Mouse (Mus musculus) MEL (cell line): ENCODE measurements around the gene Unc13b. TPM values are rescaled to one million over a fixed set of nuclear protein-coding genes. Genes with fewer than 3 reads are reported as not detected.
A peak's percentile ranks its signal among the peaks of the same experiment; 100 is the strongest.

Source experiments
- DNase-seq: peaks from one replicate; pipeline ENCODE4 v3.0.0; 2011; ENCODE audit warnings: low read depth, low spot score
- H3K27ac ChIP-seq: 2 replicates; pipeline ENCODE4 v1.5.1; 2012; ENCODE audit warnings: low read depth, mild to moderate bottlenecking, control low read depth, low read length, moderate library complexity; ENCODE audit not compliant: control insufficient read depth
- H3K27me3 ChIP-seq, 2 experiments: fragments of 150-350 bp in 1 of 2; sonication (generic) in 1 of 2; 2 replicates each; pipeline ENCODE4 v1.6.1; 2012; ENCODE audit warnings: low read length in 2 of 2, mild to moderate bottlenecking in 2 of 2, improper control_type of control experiment in 1 of 2, moderate library complexity in 1 of 2; ENCODE audit not compliant: insufficient read depth in 2 of 2, control insufficient read depth in 1 of 2
- H3K36me3 ChIP-seq, 2 experiments: 2 replicates each; pipeline ENCODE4 v1.6.1; 2012 to 2014; ENCODE audit warnings: low read length in 2 of 2, improper control_type of control experiment in 1 of 2, inconsistent platforms in 1 of 2, mild to moderate bottlenecking in 1 of 2; ENCODE audit not compliant: insufficient read depth in 2 of 2, control insufficient read depth in 1 of 2
- H3K4me1 ChIP-seq, 2 experiments: fragments of 150-350 bp in 1 of 2; sonication (generic) in 1 of 2; 2 replicates each; pipeline ENCODE4 v1.6.1; 2012; ENCODE audit warnings: low read length in 2 of 2, improper control_type of control experiment in 1 of 2, mild to moderate bottlenecking in 1 of 2; ENCODE audit not compliant: insufficient read depth in 2 of 2, control insufficient read depth in 1 of 2
- H3K4me3 ChIP-seq, 2 experiments: fragments of 150-350 bp in 1 of 2; sonication (generic) in 1 of 2; 2 replicates each; pipeline ENCODE4 v1.5.1; 2012; ENCODE audit warnings: low read depth in 2 of 2, low read length in 2 of 2, mild to moderate bottlenecking in 2 of 2, moderate library complexity in 2 of 2, control low read depth in 1 of 2, improper control_type of control experiment in 1 of 2; ENCODE audit not compliant: control insufficient read depth in 1 of 2, insufficient read depth in 1 of 2
- H3K79me2 ChIP-seq: 2 replicates; pipeline ENCODE4 v1.6.1; 2012; ENCODE audit warnings: mild to moderate bottlenecking, low read length, moderate library complexity; ENCODE audit not compliant: control insufficient read depth, poor library complexity, insufficient read depth
- H3K9ac ChIP-seq: 2 replicates; pipeline ENCODE4 v1.6.1; 2012; ENCODE audit warnings: low read depth, mild to moderate bottlenecking, control low read depth, low read length, moderate library complexity; ENCODE audit not compliant: control insufficient read depth, poor library complexity, severe bottlenecking
- H3K9me3 ChIP-seq: fragments of 150-350 bp; sonication (generic); replicated peaks from 2 replicates; pipeline ENCODE4 v1.6.1; 2012; ENCODE audit warnings: mild to moderate bottlenecking, low read length, improper control_type of control experiment, moderate library complexity; ENCODE audit not compliant: insufficient read depth
- BHLHE40 ChIP-seq: IDR thresholded peaks from 2 replicates; pipeline ENCODE4 v1.6.1; 2012; ENCODE audit warnings: low read depth, mild to moderate bottlenecking, inconsistent platforms, low read length, improper control_type of control experiment, borderline replicate concordance
- CHD1 ChIP-seq: IDR thresholded peaks from 2 replicates; pipeline ENCODE4 v1.6.1; 2012; ENCODE audit warnings: low read depth, mild to moderate bottlenecking, inconsistent platforms, low read length, improper control_type of control experiment
- CHD2 ChIP-seq: IDR thresholded peaks from 2 replicates; pipeline ENCODE4 v1.6.1; 2011; ENCODE audit warnings: low read length, improper control_type of control experiment
- CTCF ChIP-seq, 3 experiments: IDR thresholded peaks in 2 of 3; conservative IDR thresholded peaks in 1 of 3; 2 replicates each; pipeline ENCODE4 v1.5.1; 2011 to 2012; ENCODE audit warnings: low read length in 3 of 3, low read depth in 2 of 3, mild to moderate bottlenecking in 2 of 3, improper control_type of control experiment in 1 of 3, inconsistent platforms in 1 of 3, mixed read lengths in 1 of 3, moderate library complexity in 1 of 3; ENCODE audit not compliant: control insufficient read depth in 1 of 3, insufficient read depth in 1 of 3, poor library complexity in 1 of 3, severe bottlenecking in 1 of 3
- GABPA ChIP-seq: IDR thresholded peaks from 2 replicates; pipeline ENCODE4 v1.6.1; 2012; ENCODE audit warnings: low read depth, mild to moderate bottlenecking, inconsistent platforms, low read length, improper control_type of control experiment, moderate library complexity
- GATA1 ChIP-seq: IDR thresholded peaks from 2 replicates; pipeline ENCODE4 v1.6.1; 2011; ENCODE audit warnings: low read depth, low read length, improper control_type of control experiment
- HCFC1 ChIP-seq: IDR thresholded peaks from 2 replicates; pipeline ENCODE4 v1.6.1; 2012; ENCODE audit warnings: low read depth, mild to moderate bottlenecking, inconsistent platforms, low read length, improper control_type of control experiment, moderate library complexity
- JUND ChIP-seq: IDR thresholded peaks from 2 replicates; pipeline ENCODE4 v1.6.1; 2011; ENCODE audit warnings: low read depth, mild to moderate bottlenecking, improper control_type of control experiment, low read length
- KAT2A ChIP-seq: conservative IDR thresholded peaks from 2 replicates; pipeline ENCODE4 v1.6.1; 2012; ENCODE audit warnings: low read depth, low read length, improper control_type of control experiment, inconsistent platforms
- MAFK ChIP-seq: IDR thresholded peaks from 2 replicates; pipeline ENCODE4 v1.6.1; 2011; ENCODE audit warnings: low read depth, mild to moderate bottlenecking, low read length, improper control_type of control experiment, borderline replicate concordance
- MEF2A ChIP-seq: IDR thresholded peaks from 2 replicates; pipeline ENCODE4 v1.6.1; 2014; ENCODE audit warnings: low read depth, mild to moderate bottlenecking, inconsistent platforms, low read length, improper control_type of control experiment; ENCODE audit not compliant: poor library complexity, insufficient replicate concordance, severe bottlenecking; ENCODE audit errors: extremely low read depth
- MXI1 ChIP-seq: IDR thresholded peaks from 2 replicates; pipeline ENCODE4 v1.6.1; 2011; ENCODE audit warnings: mild to moderate bottlenecking, low read depth, low read length, improper control_type of control experiment
- MYB ChIP-seq: IDR thresholded peaks from 2 replicates; pipeline ENCODE4 v1.6.1; 2011; ENCODE audit warnings: mild to moderate bottlenecking, low read depth, low read length, improper control_type of control experiment
- NELFE ChIP-seq: IDR thresholded peaks from 2 replicates; pipeline ENCODE4 v1.6.1; 2011; ENCODE audit warnings: low read depth, low read length, improper control_type of control experiment
- POLR2A ChIP-seq, 2 experiments: IDR thresholded peaks; 2 replicates each; pipeline ENCODE4 v1.6.1; 2011 to 2012; ENCODE audit warnings: low read length in 2 of 2, mild to moderate bottlenecking in 2 of 2, control low read depth in 1 of 2, improper control_type of control experiment in 1 of 2, low read depth in 1 of 2, moderate library complexity in 1 of 2; ENCODE audit not compliant: control insufficient read depth in 1 of 2, insufficient read depth in 1 of 2, poor library complexity in 1 of 2
- POLR2AphosphoS2 ChIP-seq: IDR thresholded peaks from 2 replicates; pipeline ENCODE4 v1.6.1; 2011; ENCODE audit warnings: low read length, improper control_type of control experiment
- RCOR1 ChIP-seq: IDR thresholded peaks from 2 replicates; pipeline ENCODE4 v1.6.1; 2012; ENCODE audit warnings: low read depth, mild to moderate bottlenecking, inconsistent platforms, low read length, improper control_type of control experiment
- SIN3A ChIP-seq: IDR thresholded peaks from 2 replicates; pipeline ENCODE4 v1.6.1; 2012; ENCODE audit warnings: low read length, improper control_type of control experiment, inconsistent platforms
- SMC3 ChIP-seq: IDR thresholded peaks from 2 replicates; pipeline ENCODE4 v1.6.1; 2011; ENCODE audit warnings: low read depth, low read length, improper control_type of control experiment
- TAL1 ChIP-seq: IDR thresholded peaks from 2 replicates; pipeline ENCODE4 v1.6.1; 2012; ENCODE audit warnings: mild to moderate bottlenecking, inconsistent platforms, low read length, moderate library complexity, mixed read lengths
- TBP ChIP-seq: IDR thresholded peaks from 2 replicates; pipeline ENCODE4 v1.8.0; 2011; ENCODE audit warnings: low read depth, low read length, improper control_type of control experiment
- TCF12 ChIP-seq: IDR thresholded peaks from 2 replicates; pipeline ENCODE4 v1.6.1; 2014; ENCODE audit warnings: low read depth, mild to moderate bottlenecking, inconsistent platforms, low read length, improper control_type of control experiment, moderate library complexity
- UBTF ChIP-seq: IDR thresholded peaks from 2 replicates; pipeline ENCODE4 v1.6.1; 2012; ENCODE audit warnings: low read depth, mild to moderate bottlenecking, inconsistent platforms, low read length, improper control_type of control experiment, moderate library complexity, borderline replicate concordance; ENCODE audit not compliant: insufficient read depth
- USF1 ChIP-seq: IDR thresholded peaks from 2 replicates; pipeline ENCODE4 v1.6.1; 2014; ENCODE audit warnings: low read depth, mild to moderate bottlenecking, inconsistent platforms, low read length, improper control_type of control experiment, moderate library complexity
- ZC3H11A ChIP-seq: IDR thresholded peaks from 2 replicates; pipeline ENCODE4 v1.6.1; 2012; ENCODE audit warnings: low read depth, mild to moderate bottlenecking, inconsistent platforms, low read length, improper control_type of control experiment
- ZKSCAN1 ChIP-seq: IDR thresholded peaks from 2 replicates; pipeline ENCODE4 v1.6.1; 2012; ENCODE audit warnings: low read depth, mild to moderate bottlenecking, inconsistent platforms, low read length, improper control_type of control experiment, moderate library complexity
- polyA plus RNA-seq, 2 experiments: library from polyadenylated mRNA; stranded (reverse) in 1 of 2; unstranded in 1 of 2; fragments of >175 nt in 1 of 2; fragments of >200 nt in 1 of 2; gene quantifications; 2 replicates each; pipeline versions ENCODE4 v1.2.1 to v1.2.4; 2012; ENCODE audit warnings: low replicate concordance in 2 of 2, low read depth in 1 of 2; ENCODE audit not compliant: insufficient read length in 2 of 2, insufficient read depth in 1 of 2, missing spikeins in 1 of 2
- total RNA-seq: library from RNA; depleted of rRNA; stranded (reverse); fragments of 300-350 nt; gene quantifications from 2 replicates; pipeline ENCODE4 v1.2.3, GENCODE M21; 2012

The Unc13b gene
- total and polyA plus RNA-seq, 3 experiments = 5.4 to 9.6 TPM; not detected in 1

DNA sequence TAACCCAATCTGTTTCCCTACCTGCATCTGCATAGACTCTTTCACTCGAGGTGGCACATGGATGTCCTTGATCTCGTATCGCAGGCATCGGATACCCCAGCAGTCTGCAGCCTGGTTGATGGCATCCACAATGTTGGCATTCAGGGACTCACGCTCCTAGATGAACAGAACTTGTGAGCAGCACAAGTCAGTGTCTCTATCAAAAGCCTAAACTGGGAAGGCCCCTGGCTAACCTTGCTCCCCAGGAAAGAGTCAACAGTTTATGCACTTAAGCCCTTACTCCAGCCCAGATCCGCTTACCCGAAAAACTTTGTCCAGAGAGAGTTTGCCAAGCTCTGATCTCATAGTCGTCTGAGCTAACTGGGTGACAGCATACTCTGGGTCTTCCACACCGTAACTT lies 29.0 kb upstream of the Unc13b start:
- DNase-seq = no peak
- Histone ChIP-seq H3K27ac (no peak overlapping the region), H3K9me3 (no peaks in the 10 kb centered on the region), H3K36me3 (peaks cover 1 to 7% of the 10 kb centered on the region in 2 experiments; a peak in 3 of 4 replicates), H3K4me3 (no peak overlapping the region), H3K79me2 (peaks cover 20% of the 10 kb centered on the region), H3K27me3 (no peaks in the 10 kb centered on the region), H3K9ac (no peak overlapping the region; the same call in 1 of the 2 replicates), H3K4me1 (peaks cover 4 to 13% of the 10 kb centered on the region in 2 experiments; a peak in 3 of 4 replicates)
- TF ChIP-seq TAL1 = no peak
- no peak for TF ChIP-seq CHD2
- TF ChIP-seq ZC3H11A = no peak
- TF ChIP-seq POLR2A (IDR thresholded peaks at IDR 0.05; ENCODE audit: control insufficient read depth in 1 of 2, insufficient read depth in 1 of 2, low read depth in 1 of 2, low read length in 2 of 2, poor library complexity in 1 of 2) = no peak
- TF ChIP-seq POLR2AphosphoS2 = no peak
- TF ChIP-seq BHLHE40 = no peak
- no peak for TF ChIP-seq SIN3A
- TF ChIP-seq RCOR1 = no peak
- no peak for TF ChIP-seq USF1
- no peak for TF ChIP-seq NELFE
- TF ChIP-seq ZKSCAN1 = no peak
- no peak for TF ChIP-seq TBP
- TF ChIP-seq MEF2A = no peak
- no peak for TF ChIP-seq HCFC1
- TF ChIP-seq MAFK = no peak
- TF ChIP-seq KAT2A = no peak
- TF ChIP-seq JUND = no peak
- TF ChIP-seq MYB = no peak
- no peak for TF ChIP-seq GABPA
- no peak for TF ChIP-seq UBTF

- H3K27ac ChIP-seq = peak overlapping the region; percentile 75; the same call in 1 of the 2 replicates
- no peaks in the 10 kb centered on the region for H3K27me3 ChIP-seq
- TF ChIP-seq GABPA (no peak), CTCF (IDR thresholded peaks at IDR 0.05 in 2 of 3, conservative IDR thresholded peaks at IDR 0.05 in 1 of 3; ENCODE audit: control insufficient read depth in 1 of 3, insufficient read depth in 1 of 3, low read depth in 2 of 3, low read length in 3 of 3, poor library complexity in 1 of 3, severe bottlenecking in 1 of 3) (no peak), TAL1 (no peak), ZC3H11A (no peak), MXI1 (no peak), CHD2 (no peak), CHD1 (no peak), TCF12 (no peak), POLR2AphosphoS2 (no peak), GATA1 (no peak), MEF2A (no peak), SMC3 (no peak)
- no peak for DNase-seq
- H3K9me3 ChIP-seq = no peaks in the 10 kb centered on the region
- peaks cover 1 to 5% of the 10 kb centered on the region in 2 experiments; a peak in 3 of 4 replicates for H3K36me3 ChIP-seq
- peak overlapping the region; percentile 88 for H3K9ac ChIP-seq
- peaks cover 4 to 9% of the 10 kb centered on the region in 2 experiments; a peak in 3 of 4 replicates for H3K4me1 ChIP-seq
- H3K79me2 ChIP-seq = peaks cover 16% of the 10 kb centered on the region
- peak overlapping the region; percentile 84 to 93 for H3K4me3 ChIP-seq
Measured at GRCm38 (mm10) chr4:43030352-43030751, 28.4 kb upstream of the Unc13b start.
